Mouse (Mus musculus): Measurements from ENCODE around the gene Anapc5. TPM values are rescaled to one million over a fixed set of nuclear protein-coding genes. Genes with fewer than 3 reads are reported as not detected.

Anapc5 gene
- polyA plus RNA-seq, 1 experiment from 2014 or later: 286 TPM

DNA sequence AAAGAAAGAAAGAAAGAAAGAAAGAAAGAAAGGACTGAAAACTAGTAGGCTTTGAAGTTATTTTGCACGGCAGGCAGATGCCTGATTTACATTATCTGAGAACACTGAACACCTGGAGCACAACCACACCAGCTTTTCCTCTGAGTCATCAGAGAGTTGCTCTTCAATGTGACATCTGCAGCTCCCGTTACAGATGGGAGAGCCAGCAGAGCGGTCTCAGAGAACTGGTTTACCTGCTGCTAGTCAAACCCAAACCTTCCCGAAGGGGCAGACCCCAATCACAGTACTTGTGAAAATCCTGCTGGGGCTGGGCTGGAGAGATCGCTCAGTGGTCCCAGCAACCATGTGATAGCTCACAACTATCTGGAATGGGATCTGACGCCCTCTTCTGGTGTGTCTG is 3.3 kb upstream of the Anapc5 start:
- Histone ChIP-seq H3K9ac (no peak overlapping the region), H3K9me3 (replicated peaks) (no peaks in the 10 kb centered on the region), H3K4me2 (no peak overlapping the region), H3K27ac (no peak overlapping the region), H3K36me3 (0 out of 2 replicates have a peak, but pooled peaks cover under 1% of the 10 kb centered on the region), H3K4me1 (replicated peaks) (peaks cover 8% of the 10 kb centered on the region), H3K27me3 (no peaks in the 10 kb centered on the region), H3K4me3 (no peak overlapping the region)
- no peak for ATAC-seq (replicated peaks; ENCODE audit: insufficient number of reproducible peaks, insufficient read depth, low FRiP score, low read depth)
- 63% methylated on average over 6 of the region's 6 CpGs for WGBS

DNA sequence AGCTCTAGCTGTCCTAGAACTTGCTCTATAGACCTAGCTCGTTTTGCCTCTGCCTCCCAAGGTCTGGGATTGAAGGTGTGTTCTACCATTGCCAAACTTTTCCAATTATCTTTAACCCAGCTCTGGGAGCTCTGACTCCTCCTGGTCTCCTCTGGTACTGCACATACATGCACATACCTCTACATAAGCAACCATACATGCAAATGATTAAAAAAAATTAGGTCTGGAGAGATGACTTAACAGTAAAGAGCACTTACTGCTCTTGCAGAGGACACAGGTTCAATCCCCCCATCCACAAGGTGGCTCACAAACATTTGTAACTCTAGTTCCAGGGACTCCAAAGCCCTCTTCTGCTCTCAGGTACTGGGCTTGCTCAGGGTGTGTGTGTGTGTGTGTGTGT is 2.8 kb upstream of the Anapc5 start:
- Histone ChIP-seq H3K9ac (no peak overlapping the region), H3K36me3 (0 out of 2 replicates have a peak, but pooled peaks cover 4% of the 10 kb centered on the region), H3K9me3 (replicated peaks) (no peaks in the 10 kb centered on the region), H3K4me1 (replicated peaks) (peaks cover 11% of the 10 kb centered on the region), H3K27me3 (no peaks in the 10 kb centered on the region), H3K4me3 (no peak overlapping the region), H3K4me2 (no peak overlapping the region), H3K27ac (no peak overlapping the region)
- ATAC-seq (replicated peaks; ENCODE audit: insufficient number of reproducible peaks, insufficient read depth, low FRiP score, low read depth): no peak
- WGBS: 75% methylated on average over 1 of the region's 1 CpGs

DNA sequence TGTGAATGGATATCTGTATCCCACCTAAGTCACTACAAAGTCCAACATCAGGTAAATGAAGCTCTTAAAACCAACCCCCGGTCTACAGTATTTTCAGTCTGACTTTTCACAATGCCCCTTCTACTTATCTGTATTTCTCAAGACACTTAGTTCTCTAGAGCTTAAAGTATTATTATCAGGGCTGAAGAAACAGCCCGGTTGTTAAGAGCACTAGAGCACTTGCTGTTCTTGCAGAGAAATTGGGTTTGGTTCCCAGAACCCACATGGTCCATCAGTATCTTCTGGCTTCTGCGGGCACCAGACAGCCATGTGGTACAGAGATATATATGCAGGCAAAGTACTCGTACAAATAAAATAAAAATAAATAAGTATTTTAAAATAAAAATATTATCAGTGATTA is 1.3 kb upstream of the Anapc5 start:
- peaks cover 11% of the 10 kb centered on the region for H3K4me1 ChIP-seq (replicated peaks)
- H3K4me3 ChIP-seq: no peak overlapping the region
- H3K9ac ChIP-seq: no peak overlapping the region
- ATAC-seq (replicated peaks; ENCODE audit: insufficient number of reproducible peaks, insufficient read depth, low FRiP score, low read depth): no peak
- 85% methylated on average over 4 of the region's 4 CpGs for WGBS
- H3K27ac ChIP-seq: no peak overlapping the region
- H3K4me2 ChIP-seq: no peak overlapping the region
- no peaks in the 10 kb centered on the region for H3K9me3 ChIP-seq (replicated peaks)
- peaks cover 19% of the 10 kb centered on the region for H3K36me3 ChIP-seq
- no peaks in the 10 kb centered on the region for H3K27me3 ChIP-seq

DNA sequence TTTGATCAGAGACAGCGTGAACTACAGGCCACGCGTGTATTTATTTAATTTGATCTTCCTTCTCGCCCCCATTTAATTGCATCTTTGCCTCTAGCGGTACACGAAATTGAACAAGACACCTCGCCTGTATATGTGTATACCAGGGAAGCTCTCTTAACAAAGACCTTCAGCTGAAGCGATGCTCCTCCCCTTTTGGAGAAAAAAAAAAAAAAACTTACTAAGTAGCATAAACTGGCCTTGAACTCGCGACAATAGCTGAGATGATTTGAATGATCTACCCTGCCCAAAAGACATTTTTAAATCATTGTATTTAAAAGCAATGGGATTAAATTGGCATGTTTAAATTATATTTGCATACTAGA is 366 bp upstream of the Anapc5 start:
- Histone ChIP-seq H3K27me3 (no peaks in the 10 kb centered on the region), H3K27ac (peak overlapping the region; percentile 94), H3K4me2 (peak overlapping the region; percentile 69), H3K9ac (peak overlapping the region; percentile 50; the same call in 1 of the 2 replicates), H3K4me3 (peak overlapping the region; percentile 70), H3K36me3 (peaks cover 27% of the 10 kb centered on the region), H3K4me1 (replicated peaks) (peaks cover 11% of the 10 kb centered on the region), H3K9me3 (replicated peaks) (no peaks in the 10 kb centered on the region)
- WGBS: under 1% methylated on average over 10 of the region's 10 CpGs
- ATAC-seq (replicated peaks; ENCODE audit: insufficient number of reproducible peaks, insufficient read depth, low FRiP score, low read depth): peak; percentile 5; the same call in 1 of the 2 replicates

DNA sequence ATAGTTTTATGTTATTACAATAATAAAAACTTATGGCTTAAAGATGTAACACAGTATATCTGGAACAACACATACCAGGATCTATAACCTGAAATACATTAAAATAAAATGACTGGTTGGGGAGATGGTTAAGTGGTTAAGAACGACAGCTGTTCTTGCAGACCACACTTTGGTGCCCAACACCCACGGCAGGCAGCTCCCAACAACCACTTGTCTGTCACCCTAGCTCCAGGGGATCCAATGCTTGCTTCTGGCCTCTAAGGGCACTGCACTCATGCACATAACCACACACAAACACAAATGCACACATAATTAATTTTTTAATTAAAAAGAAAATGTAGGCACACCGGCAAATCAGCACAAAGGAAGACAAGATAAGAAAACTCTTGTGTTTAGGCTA is 8.4 kb downstream of the Anapc5 start:
- H3K9ac ChIP-seq: no peak overlapping the region
- peaks cover 87% of the 10 kb centered on the region for H3K36me3 ChIP-seq
- no peaks in the 10 kb centered on the region for H3K9me3 ChIP-seq (replicated peaks)
- ATAC-seq (replicated peaks; ENCODE audit: insufficient number of reproducible peaks, insufficient read depth, low FRiP score, low read depth): no peak
- no peak overlapping the region for H3K4me2 ChIP-seq
- no peak overlapping the region for H3K4me3 ChIP-seq
- no peaks in the 10 kb centered on the region for H3K27me3 ChIP-seq
- H3K4me1 ChIP-seq (replicated peaks): peaks cover 4% of the 10 kb centered on the region; the same call in 1 of the 2 replicates
- H3K27ac ChIP-seq: no peak overlapping the region
- 75% methylated on average over 3 of the region's 3 CpGs for WGBS

DNA sequence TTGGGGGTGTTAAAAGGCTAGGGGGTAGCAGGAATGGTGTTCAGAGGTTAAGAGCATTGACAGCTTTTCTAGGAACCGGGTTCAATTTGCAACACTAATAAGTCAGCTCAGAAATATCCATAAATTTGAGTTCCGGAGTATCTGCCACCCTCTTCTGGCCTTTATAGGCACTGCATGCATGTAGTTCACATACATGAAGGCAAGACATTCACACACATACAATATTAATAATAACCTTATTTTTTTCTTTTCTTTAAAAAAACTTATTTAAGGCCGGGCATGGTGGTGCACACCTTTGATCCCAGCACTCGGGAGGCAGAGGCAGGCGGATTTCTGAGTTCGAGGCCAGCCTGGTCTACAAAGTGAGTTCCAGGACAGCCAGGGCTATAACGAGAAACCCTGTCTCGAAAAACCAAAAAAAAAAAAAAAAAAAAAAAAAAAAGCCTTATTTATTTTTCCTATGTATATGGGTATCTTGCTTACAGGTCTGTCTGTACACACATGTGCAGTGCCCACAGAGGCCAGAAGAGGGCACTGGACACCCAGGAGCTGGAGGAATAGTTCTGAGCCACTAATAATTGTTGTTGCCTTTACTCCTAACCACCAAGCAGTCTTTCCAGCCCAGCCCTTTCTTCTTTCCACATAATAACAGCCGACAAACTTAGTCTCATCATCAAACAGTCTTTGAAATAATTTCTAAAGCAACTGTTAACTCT is 9.6 kb downstream of the Anapc5 start:
- no peak for ATAC-seq (replicated peaks; ENCODE audit: insufficient number of reproducible peaks, insufficient read depth, low FRiP score, low read depth)
- no peak overlapping the region for H3K9ac ChIP-seq
- WGBS: 90% methylated on average over 9 of the region's 9 CpGs

DNA sequence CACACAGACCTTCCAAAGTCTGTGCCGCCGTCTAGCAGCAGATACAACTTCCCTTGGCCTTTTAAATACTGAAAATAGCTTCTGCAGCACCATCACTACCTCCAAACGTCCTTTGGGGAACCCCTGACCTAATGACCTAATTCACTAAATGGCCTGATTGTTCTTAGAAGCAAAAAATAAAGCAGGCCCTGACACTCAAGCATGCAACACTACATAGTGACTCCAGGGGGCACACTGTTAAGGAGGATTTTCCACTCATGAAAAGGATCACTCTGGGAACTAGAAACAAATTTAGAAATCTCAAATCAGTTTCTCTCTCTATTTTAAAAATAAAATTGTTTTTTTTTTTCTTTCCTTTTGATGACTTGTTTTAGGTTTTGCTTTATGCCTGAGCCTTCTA is 15.6 kb downstream of the Anapc5 start:
- no peak for ATAC-seq (replicated peaks; ENCODE audit: insufficient number of reproducible peaks, insufficient read depth, low FRiP score, low read depth)
- H3K4me1 ChIP-seq (replicated peaks): peaks cover 23% of the 10 kb centered on the region
- H3K27me3 ChIP-seq: no peaks in the 10 kb centered on the region
- no peak overlapping the region for H3K9ac ChIP-seq
- H3K27ac ChIP-seq: no peak overlapping the region
- H3K4me3 ChIP-seq: no peak overlapping the region
- peaks cover 68% of the 10 kb centered on the region for H3K36me3 ChIP-seq
- no peaks in the 10 kb centered on the region for H3K9me3 ChIP-seq (replicated peaks)
- WGBS: 60% methylated on average over 3 of the region's 3 CpGs
- H3K4me2 ChIP-seq: no peak overlapping the region

More for the DNA sequence above, 9.6 kb downstream of the Anapc5 start:
- Histone ChIP-seq H3K4me3 (no peak overlapping the region), H3K36me3 (peaks cover 87% of the 10 kb centered on the region), H3K27ac (peak overlapping the region; percentile 19; the same call in 1 of the 2 replicates), H3K27me3 (no peaks in the 10 kb centered on the region), H3K4me1 (replicated peaks) (peaks cover 4% of the 10 kb centered on the region; the same call in 1 of the 2 replicates), H3K9me3 (replicated peaks) (no peaks in the 10 kb centered on the region), H3K4me2 (no peak overlapping the region)

DNA sequence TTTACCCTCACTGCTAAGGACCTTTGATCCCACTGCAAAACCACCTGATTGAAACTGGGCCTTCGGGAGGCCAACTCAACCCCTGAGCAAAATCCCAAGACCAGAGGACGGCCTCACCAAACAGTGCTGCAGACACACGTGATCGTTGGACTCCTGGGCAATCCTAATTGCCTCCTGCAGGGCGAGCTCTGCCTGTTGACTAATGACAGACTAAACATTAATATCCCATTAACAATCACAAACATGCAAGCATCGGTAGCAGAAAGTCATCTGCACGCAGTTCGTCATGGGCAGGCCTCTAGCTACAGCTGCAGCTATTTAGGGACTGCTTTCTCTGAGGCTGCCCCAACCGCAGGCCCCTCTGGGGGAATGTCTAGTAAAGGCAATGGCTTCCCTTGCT is 18.4 kb downstream of the Anapc5 start:
- Histone ChIP-seq H3K27me3 (no peaks in the 10 kb centered on the region), H3K9ac (no peak overlapping the region), H3K4me3 (no peak overlapping the region), H3K4me2 (no peak overlapping the region), H3K4me1 (replicated peaks) (peaks cover 49% of the 10 kb centered on the region), H3K36me3 (peaks cover 67% of the 10 kb centered on the region), H3K27ac (peak overlapping the region; percentile 72), H3K9me3 (replicated peaks) (no peaks in the 10 kb centered on the region)
- WGBS: 59% methylated on average over 9 of the region's 9 CpGs
- no peak for ATAC-seq (replicated peaks; ENCODE audit: insufficient number of reproducible peaks, insufficient read depth, low FRiP score, low read depth)

DNA sequence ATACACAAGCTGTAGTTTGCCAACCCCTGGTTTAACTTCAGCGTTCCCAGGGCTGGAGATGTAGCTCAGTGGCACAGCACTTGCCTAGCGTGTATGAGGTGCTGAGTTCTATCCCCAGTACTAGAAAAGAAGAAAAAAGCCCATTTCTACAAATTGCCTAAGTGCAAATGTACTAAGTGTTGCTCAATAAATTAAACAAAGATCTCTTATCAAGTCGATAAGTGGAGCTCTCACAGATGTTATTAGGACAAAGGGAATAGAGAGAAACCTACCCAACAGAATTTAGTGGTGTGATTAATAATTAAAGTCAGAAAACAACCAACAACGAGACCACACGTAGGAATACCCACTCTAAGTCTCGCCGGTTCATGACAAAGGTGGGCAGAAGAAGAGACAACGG is 19.5 kb downstream of the Anapc5 start:
- H3K4me3 ChIP-seq: no peak overlapping the region
- H3K4me1 ChIP-seq (replicated peaks): peaks cover 49% of the 10 kb centered on the region
- no peaks in the 10 kb centered on the region for H3K9me3 ChIP-seq (replicated peaks)
- no peak overlapping the region for H3K4me2 ChIP-seq
- no peak for ATAC-seq (replicated peaks; ENCODE audit: insufficient number of reproducible peaks, insufficient read depth, low FRiP score, low read depth)
- peaks cover 65% of the 10 kb centered on the region for H3K36me3 ChIP-seq
- no peak overlapping the region for H3K9ac ChIP-seq
- H3K27ac ChIP-seq: peak overlapping the region; percentile 72
- WGBS: 92% methylated on average over 8 of the region's 8 CpGs
- H3K27me3 ChIP-seq: no peaks in the 10 kb centered on the region

DNA sequence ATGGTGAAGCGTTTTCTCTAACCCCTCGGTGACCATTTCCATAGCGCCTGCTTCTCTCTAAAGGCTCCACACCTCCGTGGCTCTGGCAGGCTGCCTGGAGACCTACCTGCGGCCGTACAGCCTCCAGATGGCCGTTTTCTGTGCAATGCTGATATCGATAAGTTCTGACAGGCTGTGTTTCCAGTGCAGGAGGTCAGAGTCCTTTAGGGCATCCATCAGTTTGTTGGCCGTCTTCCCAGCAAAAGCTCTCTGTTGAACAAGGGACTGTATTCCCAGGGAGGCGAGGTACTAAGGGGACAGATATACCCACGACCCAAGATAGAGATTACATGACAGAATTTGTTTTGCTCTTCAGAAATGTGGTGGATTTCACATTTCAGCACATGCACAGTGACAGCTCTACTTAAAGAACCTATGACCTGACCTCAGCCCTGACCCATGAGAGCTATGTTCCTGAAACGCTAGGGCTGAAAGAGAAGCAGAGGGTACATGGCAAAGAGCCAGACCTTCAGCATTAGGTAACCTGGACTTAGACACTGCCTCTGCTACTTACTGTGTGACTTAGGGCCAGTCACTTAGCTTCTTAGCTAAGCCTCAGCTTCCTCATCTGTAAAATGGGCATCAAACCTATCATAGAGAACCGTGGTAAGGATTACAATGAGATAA is 20.7 kb downstream of the Anapc5 start:
- no peak overlapping the region for H3K4me3 ChIP-seq
- no peak overlapping the region for H3K4me2 ChIP-seq
- H3K9me3 ChIP-seq (replicated peaks): no peaks in the 10 kb centered on the region
- H3K27me3 ChIP-seq: no peaks in the 10 kb centered on the region
- 32% methylated on average over 13 of the region's 13 CpGs for WGBS
- peaks cover 49% of the 10 kb centered on the region for H3K4me1 ChIP-seq (replicated peaks)
- no peak overlapping the region for H3K9ac ChIP-seq
- H3K27ac ChIP-seq: peak overlapping the region; percentile 72
- ATAC-seq (replicated peaks; ENCODE audit: insufficient number of reproducible peaks, insufficient read depth, low FRiP score, low read depth): no peak; the same call in 1 of the 2 replicates
- H3K36me3 ChIP-seq: peaks cover 64% of the 10 kb centered on the region

DNA sequence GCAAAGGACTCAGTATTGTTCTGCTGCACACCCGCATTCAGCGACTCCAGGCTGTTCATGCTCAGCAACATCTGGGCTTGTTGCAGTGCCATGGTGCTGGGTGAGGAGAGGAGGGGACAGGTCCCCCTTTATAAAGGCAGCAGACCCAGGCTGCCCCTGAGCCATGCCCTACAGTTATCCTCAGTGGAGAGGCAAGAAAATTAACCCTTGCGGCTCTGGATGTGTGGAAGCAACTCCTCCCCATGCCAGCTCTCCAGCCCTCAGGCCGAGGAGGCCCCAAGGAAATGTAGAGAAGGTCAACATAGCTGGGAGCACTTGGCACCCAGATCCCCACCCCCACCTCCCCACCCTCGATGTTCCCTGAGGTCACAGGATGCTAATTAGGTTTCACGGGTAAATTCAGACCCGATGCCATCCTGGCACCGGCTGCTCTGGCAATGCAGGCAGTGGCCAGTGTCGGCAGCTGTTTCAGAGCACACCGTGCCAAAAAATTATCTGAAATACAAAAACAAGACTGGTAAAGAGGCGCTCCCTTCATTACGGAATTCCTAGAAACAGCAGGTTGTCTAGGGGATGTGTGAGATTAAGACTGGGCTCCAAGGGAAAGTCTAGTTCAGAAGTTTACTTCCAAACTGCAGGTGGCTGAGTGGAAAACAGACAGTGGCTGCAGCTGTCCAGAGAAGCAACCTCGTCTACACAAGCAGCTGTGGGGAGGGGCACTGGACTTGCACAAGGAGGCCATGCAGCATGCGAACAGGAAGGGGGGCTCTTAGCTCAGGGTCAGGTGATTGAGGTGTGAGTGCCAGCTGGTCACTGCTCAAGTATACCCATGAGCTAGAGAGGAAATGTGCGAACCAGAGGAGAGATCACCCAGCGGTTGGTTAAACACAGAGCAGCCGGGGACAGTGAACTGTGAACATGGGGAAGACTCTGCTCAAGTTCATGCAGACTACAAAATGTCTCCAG is 21.5 kb downstream of the Anapc5 start:
- no peak for ATAC-seq (replicated peaks; ENCODE audit: insufficient number of reproducible peaks, insufficient read depth, low FRiP score, low read depth)
- Histone ChIP-seq H3K4me2 (no peak overlapping the region; the same call in 1 of the 2 replicates), H3K27ac (peak overlapping the region; percentile 72), H3K27me3 (no peaks in the 10 kb centered on the region), H3K4me3 (no peak overlapping the region), H3K4me1 (replicated peaks) (peaks cover 49% of the 10 kb centered on the region), H3K9me3 (replicated peaks) (no peaks in the 10 kb centered on the region), H3K9ac (no peak overlapping the region), H3K36me3 (peaks cover 62% of the 10 kb centered on the region)
- 68% methylated on average over 17 of the region's 17 CpGs for WGBS
